Mouse (Mus musculus): ENCODE measurements at regions not wholly inside any gene's neighbourhood (a gene's known extent, or its start where the extent isn't known, plus 50 kb on each side); places are given as distances from the start of the nearest gene placed in this dataset.

DNA sequence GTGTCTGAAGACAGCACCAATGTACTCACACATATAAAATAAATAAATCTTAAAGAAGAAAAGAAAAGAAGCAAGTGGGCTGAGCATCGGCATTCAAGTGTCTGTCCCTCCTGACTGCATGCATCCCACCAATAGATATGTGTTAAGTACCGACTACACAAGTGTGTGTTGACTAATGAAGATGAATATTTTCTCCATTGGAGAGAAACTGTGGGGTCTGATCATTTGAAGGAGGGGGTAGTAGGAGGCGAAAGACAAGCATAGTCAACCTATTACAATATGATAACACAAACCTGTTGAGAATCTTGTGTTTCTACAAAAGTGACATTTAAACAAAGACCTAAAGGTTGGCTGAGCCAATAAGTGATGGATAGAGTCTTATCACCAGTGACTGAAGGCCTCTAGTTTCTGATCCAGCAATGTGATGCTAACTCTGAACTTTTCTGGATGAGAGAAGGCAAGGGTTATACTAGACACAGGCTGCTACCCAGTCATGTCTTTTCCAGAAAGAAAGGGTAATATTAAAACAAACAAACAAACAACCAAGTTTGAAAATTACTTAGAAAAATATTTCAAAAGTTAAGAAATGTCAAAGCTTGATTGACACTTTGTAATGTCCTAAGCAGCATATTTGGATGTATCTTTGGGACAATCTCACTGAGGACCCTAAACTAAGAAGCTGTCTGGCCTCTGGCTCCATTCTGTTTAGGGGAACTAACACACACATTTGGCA is 113.4 kb upstream of the Cpsf6 start:
- WGBS: 95% methylated on average over 3 of the region's 3 CpGs
- no peak for DNase-seq (ENCODE audit: low read depth, low spot score)

DNA sequence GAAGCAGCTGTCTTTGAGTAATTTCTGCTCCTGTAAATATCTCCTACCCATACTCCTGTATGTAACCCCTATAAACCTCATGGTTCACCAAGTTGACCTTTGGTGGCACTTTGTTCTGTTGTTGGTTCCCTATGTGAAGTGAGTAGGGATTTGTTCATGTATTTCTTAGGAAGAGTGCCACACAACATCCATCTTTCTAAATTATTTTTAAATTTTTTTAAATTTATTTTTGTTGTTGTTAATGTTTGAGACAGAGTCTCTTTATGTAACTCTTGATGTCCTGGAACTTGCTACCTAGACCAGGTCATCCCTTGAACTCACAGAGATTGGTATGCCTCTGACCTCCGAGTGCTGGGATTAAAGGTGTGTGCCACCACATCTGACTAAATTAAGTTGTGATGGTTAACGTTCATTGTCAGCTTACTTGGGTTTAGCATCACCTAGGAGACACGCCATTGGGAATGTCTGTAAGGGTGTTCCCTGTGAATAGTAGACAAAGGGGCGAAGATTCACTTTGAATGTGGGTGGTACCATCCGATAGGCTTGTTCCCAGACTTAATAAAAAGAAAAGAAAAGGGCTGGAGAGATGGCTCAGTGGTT is 112.7 kb upstream of the Cpsf6 start:
- no peak for DNase-seq (ENCODE audit: low read depth, low spot score)
- 97% methylated on average over 5 of the region's 5 CpGs for WGBS

GRCm38 (mm10) chr10:117491711-117492110 is 111.9 kb upstream of the Cpsf6 start:
- no peak for DNase-seq (ENCODE audit: low read depth, low spot score)
- 86% methylated on average over 1 of the region's 1 CpGs for WGBS

- no peak for DNase-seq (ENCODE audit: low read depth, low spot score)
- 88% methylated on average over 4 of the region's 4 CpGs for WGBS
Measured at GRCm38 (mm10) chr10:117490851-117491595, 111.2 kb upstream of the Cpsf6 start.

- no peak for DNase-seq (ENCODE audit: low read depth, low spot score)
- WGBS: 97% methylated on average over 4 of the region's 4 CpGs
Measured at GRCm38 (mm10) chr10:117483091-117483600, 103.3 kb upstream of the Cpsf6 start.

- 88% methylated on average over 3 of the region's 3 CpGs for WGBS
- DNase-seq (ENCODE audit: low read depth, low spot score): no peak
Measured at GRCm38 (mm10) chr10:117482361-117482760, 102.5 kb upstream of the Cpsf6 start.

DNA sequence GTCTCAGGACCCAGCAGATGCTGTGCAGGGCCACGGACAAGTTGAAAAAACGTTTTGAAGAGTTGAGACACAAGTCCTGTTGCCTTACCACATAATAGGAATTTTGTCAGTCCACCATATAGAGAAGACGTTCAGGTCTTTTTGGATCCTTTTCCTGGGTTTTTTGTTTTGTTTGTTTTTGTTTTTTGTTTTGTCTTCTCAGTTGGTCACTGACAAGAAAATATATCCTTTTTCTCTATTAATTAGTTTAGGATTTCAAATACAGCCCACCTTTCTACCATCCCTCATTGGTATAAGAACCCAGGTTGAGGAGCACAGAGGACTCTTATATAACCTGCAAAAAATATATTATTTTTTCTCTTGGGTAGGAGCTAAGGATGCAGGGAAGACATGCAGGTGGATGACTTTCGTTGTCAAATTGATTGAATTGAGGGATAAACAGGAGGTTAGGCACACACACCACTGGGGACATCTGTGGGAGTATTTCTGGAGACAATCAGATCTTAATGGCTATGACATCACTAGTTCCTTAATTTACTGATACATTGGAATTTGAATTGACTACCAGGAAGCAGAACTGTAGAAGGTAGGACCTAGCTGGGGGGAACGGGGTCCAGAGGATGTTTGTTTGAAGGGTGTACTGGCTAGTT is 101.7 kb upstream of the Cpsf6 start:
- DNase-seq (ENCODE audit: low read depth, low spot score): no peak
- 79% methylated on average over 5 of the region's 5 CpGs for WGBS

DNA sequence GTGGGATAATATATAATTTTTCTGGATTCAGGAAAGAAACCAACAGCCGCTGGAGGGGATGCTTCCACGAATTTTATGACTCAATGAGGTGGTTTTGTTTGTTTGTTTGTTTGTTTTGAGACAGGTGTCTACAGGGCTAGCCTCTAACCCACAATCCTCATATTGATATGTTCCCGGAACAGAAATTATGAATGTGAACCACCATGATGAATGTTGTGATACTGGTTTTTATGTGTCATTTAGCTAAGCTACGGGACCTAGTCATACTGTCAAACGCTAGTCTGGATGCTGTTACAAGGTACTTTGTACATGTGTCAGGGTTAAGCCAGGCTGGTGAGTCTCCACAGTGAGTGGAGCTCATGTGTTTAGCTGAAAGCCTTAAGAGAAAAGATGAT is 100.6 kb upstream of the Cpsf6 start:
- 58% methylated on average over 5 of the region's 5 CpGs for WGBS
- no peak for DNase-seq (ENCODE audit: low read depth, low spot score)

- no peak for DNase-seq (ENCODE audit: low read depth, low spot score)
- WGBS: 84% methylated on average over 12 of the region's 12 CpGs
Measured at GRCm38 (mm10) chr10:117479721-117480455, 100.1 kb upstream of the Cpsf6 start.

DNA sequence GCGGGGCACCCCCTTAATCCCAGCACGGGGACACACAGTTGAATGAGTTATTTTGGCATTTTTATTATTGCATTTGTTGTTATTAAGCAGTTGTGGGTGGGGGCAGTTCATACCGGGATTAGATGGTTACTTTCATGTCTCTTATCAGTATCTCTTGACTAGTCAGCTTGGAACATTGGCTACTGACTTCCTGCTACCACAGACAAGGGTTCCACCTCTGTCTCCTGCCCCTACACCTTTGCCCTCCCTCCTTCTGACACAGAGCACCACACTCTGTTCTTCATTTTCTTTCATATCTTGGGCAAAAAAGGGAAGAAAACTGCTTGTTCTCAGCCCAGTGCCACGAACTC is 99.1 kb upstream of the Cpsf6 start:
- no peak for DNase-seq (ENCODE audit: low read depth, low spot score)
- WGBS: 61% methylated on average over 4 of the region's 4 CpGs

- no peak for DNase-seq (ENCODE audit: low read depth, low spot score)
- 80% methylated on average over 23 of the region's 23 CpGs for WGBS
Measured at GRCm38 (mm10) chr10:117478202-117478930, 98.6 kb upstream of the Cpsf6 start.

- WGBS: 90% methylated on average over 12 of the region's 12 CpGs
- DNase-seq (ENCODE audit: low read depth, low spot score): no peak
Measured at GRCm38 (mm10) chr10:117477331-117478201, 97.8 kb upstream of the Cpsf6 start.

DNA sequence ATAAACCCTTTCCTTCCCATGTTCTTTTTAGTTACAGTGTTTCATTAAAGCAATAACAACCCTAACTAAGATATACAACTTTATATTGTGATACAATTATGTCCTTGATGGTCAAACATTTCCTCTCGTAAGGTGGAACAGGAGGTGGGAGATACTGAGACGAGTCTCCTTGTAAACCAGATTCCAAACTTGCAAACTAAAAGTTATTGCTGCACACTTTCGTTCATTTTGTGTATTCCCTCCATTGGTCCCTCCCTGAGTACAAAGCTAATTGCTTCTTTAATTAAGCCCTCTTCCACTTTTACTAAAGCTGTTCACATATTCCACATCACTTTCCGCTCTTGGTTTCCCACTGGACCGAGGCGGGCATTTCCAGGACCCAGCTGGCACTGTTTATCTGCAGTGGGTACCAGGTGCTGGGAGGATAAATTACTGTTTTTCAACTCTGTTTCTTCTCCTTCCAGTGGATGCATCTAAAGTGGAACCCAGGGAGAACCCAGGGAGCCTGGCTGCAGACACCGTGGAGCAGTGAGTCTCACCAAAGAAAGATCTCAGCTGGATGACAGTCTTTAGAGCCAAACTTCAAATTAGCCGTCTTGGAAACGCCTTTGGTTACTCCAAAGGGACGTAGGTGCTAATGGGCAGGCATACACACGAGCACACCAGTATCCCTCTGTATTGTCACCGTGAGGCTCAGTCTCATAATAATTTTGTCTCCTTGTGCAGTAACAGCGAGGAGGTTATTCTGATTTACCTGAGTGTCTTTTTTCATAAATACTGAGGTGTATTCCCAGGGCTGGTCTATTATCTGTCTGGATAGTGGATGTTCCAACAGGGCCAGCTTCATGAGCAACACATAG is 95.5 kb upstream of the Cpsf6 start:
- DNase-seq (ENCODE audit: low read depth, low spot score): no peak
- 89% methylated on average over 13 of the region's 13 CpGs for WGBS

DNA sequence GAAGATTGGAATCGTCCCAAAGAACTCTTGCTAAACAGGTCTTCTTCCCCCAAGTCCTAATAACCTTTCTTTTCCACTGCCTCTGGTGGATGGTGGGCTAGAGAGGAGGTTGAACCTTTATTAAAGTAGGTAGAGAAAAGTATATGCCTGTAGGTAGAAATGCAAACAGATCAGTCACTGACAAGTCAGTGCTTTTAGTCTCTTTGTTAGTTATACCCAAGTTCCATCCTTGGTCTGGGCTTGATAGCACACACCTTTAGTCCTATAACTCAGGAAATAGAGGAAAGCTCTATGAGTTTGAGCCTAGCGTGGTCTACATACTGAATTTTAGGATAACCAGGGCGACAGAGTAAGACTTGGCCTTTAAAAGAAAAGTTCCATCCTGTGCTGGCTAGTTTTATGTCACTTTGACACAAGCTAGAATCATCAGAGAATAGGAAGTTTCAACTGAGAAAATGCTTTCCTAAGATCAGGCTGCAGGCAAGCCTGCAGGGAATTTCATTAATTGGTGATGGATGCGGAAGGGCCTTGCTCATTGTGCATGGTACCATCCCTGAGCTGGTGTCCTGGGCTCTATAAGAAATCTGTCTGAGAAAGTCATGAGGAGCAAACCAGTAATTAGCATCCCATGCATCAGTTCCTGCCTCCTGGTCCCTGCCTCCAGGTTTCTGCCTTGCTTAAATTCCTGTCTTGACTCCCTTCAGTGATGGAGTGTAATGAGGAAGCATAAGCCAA is 94.7 kb upstream of the Cpsf6 start:
- no peak for DNase-seq (ENCODE audit: low read depth, low spot score)
- WGBS: 90% methylated on average over 4 of the region's 4 CpGs

DNA sequence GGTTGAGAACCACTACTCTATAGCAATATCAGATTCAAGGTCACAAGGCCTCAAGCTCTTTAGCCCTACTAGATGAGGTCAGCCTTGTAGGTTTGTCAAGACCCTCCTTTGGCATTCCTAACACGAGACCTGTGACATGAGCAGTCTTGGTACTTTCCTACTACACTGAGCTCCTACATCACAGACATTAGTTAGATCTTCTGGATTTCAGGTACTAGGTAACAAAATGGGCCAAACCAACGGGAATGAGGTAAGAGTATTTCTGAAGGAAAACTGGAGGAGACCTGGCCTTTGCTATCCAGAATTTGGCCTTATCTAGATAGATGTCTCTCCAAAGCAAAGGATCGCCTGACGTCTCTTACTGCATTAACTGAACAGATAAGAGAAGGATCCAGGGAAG is 93.7 kb upstream of the Cpsf6 start:
- 93% methylated on average over 4 of the region's 4 CpGs for WGBS
- no peak for DNase-seq (ENCODE audit: low read depth, low spot score)

DNA sequence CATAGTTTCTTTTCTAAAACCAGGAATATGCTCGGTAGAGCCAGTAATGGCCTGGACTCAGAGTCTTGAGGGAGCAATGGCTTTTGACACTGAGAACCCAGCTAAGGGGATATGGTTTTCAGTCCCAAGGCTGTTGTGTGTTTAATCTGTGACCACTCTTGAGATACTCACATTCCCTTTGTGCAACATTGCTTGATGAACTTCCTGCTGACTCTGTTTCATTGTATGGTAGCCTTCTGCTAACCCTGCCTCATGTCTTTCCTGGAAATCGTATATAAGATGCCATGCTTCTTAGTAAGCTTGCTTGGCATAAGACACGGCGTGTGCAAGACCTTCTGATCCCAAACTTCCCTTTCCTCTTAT is 92.7 kb upstream of the Cpsf6 start:
- 88% methylated on average over 4 of the region's 4 CpGs for WGBS
- no peak for DNase-seq (ENCODE audit: low read depth, low spot score)
